Mouse (Mus musculus) left cerebral cortex, postnatal 14 days (tissue): ENCODE data around the gene Slc25a20. TPM values are rescaled to one million over a fixed set of nuclear protein-coding genes. Genes with fewer than 3 reads are reported as not detected.

Experiments
- DNase-seq, 2 experiments: peaks; one replicate each; pipeline ENCODE4 v3.0.0; 2021 to 2022; ENCODE audit warnings: low spot score in 2 of 2, mixed read lengths in 1 of 2
- intact Hi-C: fragments of 180-260 bp; cut with DNase I; formaldehyde crosslinking; loops from one replicate; pipeline ENCODE4 v1.15.1; 2025
- total RNA-seq, 2 experiments: library from RNA; stranded (reverse); gene quantifications; 2 replicates each; pipeline ENCODE4 v1.2.3; 2021

Slc25a20 gene
- total RNA-seq, 2 experiments from 2014 or later = 14.5 to 15.0 TPM

- intact Hi-C loops = no loop called here
- no peak for DNase-seq
These were observed 11.3 kb downstream of the Slc25a20 start for GRCm38 (mm10) chr9:108673151-108673550.

GRCm38 (mm10) chr9:108680026-108680425 is 18.1 kb downstream of the Slc25a20 start:
- no peak for DNase-seq
- intact Hi-C loops = no loop called here

- DNase-seq = no peak
- intact Hi-C loops = no loop called here
These were observed 24.6 kb downstream of the Slc25a20 start for GRCm38 (mm10) chr9:108686475-108686887.

- intact Hi-C loops = no loop called here
- no peak for DNase-seq
These were observed 25.3 kb downstream of the Slc25a20 start for GRCm38 (mm10) chr9:108687181-108687580.

GRCm38 (mm10) chr9:108687686-108688085 is 25.8 kb downstream of the Slc25a20 start:
- intact Hi-C loops = no loop called here
- DNase-seq = no peak

GRCm38 (mm10) chr9:108688451-108688850 is 26.6 kb downstream of the Slc25a20 start:
- intact Hi-C loops = no loop called here
- no peak for DNase-seq

- intact Hi-C loops = no loop called here
- no peak for DNase-seq
These were observed 27.2 kb downstream of the Slc25a20 start, which contains the start of gene Prkar2a for GRCm38 (mm10) chr9:108689106-108689505. Gene Prkar2a, plus strand, starts transcription at chr9:108689314.

GRCm38 (mm10) chr9:108689993-108690392 is 28.1 kb downstream of the Slc25a20 start:
- intact Hi-C loops = no loop called here
- no peak for DNase-seq

- intact Hi-C loops = no loop called here
These were observed 29.0 kb downstream of the Slc25a20 start for GRCm38 (mm10) chr9:108690914-108691313.

GRCm38 (mm10) chr9:108691371-108691770 is 29.5 kb downstream of the Slc25a20 start:
- DNase-seq = peak; percentile 18 to 33
- intact Hi-C loops = no loop called here

More at GRCm38 (mm10) chr9:108690914-108691313, 29.0 kb downstream of the Slc25a20 start:
- no peak for DNase-seq

GRCm38 (mm10) chr9:108691846-108692225 is 29.9 kb downstream of the Slc25a20 start:
- intact Hi-C loops = no loop called here
- DNase-seq = peak; percentile 85 to 89

GRCm38 (mm10) chr9:108692226-108693041 is 30.5 kb downstream of the Slc25a20 start:
- intact Hi-C loops = no loop called here
- peak; percentile 66 to 79 for DNase-seq

- intact Hi-C loops = no loop called here
These were observed 32.1 kb downstream of the Slc25a20 start for GRCm38 (mm10) chr9:108693946-108694345.

GRCm38 (mm10) chr9:108694533-108694932 is 32.6 kb downstream of the Slc25a20 start:
- DNase-seq = no peak
- intact Hi-C loops = no loop called here

More at GRCm38 (mm10) chr9:108693946-108694345, 32.1 kb downstream of the Slc25a20 start:
- DNase-seq = no peak

- intact Hi-C loops = no loop called here
- DNase-seq = no peak
These were observed 40.6 kb downstream of the Slc25a20 start for GRCm38 (mm10) chr9:108702476-108702875.

- intact Hi-C loops = no loop called here
These were observed 41.7 kb downstream of the Slc25a20 start for GRCm38 (mm10) chr9:108703373-108704110.

GRCm38 (mm10) chr9:108704591-108704990 is 42.7 kb downstream of the Slc25a20 start:
- intact Hi-C loops = no loop called here
- DNase-seq = no peak

More at GRCm38 (mm10) chr9:108703373-108704110, 41.7 kb downstream of the Slc25a20 start:
- DNase-seq = no peak

GRCm38 (mm10) chr9:108707212-108707611 is 45.3 kb downstream of the Slc25a20 start:
- DNase-seq = peak in 1 of 2 experiments; percentile 37
- intact Hi-C loops = no loop called here

GRCm38 (mm10) chr9:108708833-108709232 is 46.9 kb downstream of the Slc25a20 start:
- no peak for DNase-seq
- intact Hi-C loops = no loop called here

- intact Hi-C loops = no loop called here
- DNase-seq = no peak
These were observed 48.9 kb downstream of the Slc25a20 start for GRCm38 (mm10) chr9:108710767-108711166.
